ENCODE assay signal across 8 mouse cellular contexts in the genomic region with DNA sequence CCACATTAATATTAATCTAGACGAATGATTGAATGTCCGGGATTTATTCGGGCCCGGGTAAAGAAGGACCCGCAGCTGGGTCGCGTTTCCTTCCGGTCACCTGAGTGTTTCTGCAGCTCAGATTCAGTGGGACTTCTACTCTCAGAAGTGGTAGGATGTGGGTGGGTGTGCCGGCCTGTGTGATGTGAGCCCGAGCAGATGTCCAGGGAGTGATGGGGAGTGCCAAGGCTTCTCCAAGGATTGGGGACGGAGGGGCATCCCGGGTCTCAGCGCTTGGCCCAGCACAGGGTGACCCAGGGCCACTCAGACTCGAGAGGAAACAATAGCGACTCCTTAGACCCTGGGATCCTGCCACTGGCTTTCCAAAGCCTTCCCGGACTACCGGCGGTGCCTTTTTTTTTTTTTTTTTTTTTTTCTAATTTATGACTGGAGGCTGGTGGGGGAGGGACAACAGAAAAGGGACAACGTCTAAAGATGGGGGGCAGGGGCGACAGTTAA. TPM values are rescaled to one million over a fixed set of nuclear protein-coding genes. Genes with fewer than 3 reads are reported as not detected.
DNase-seq lines count a peak whose midpoint lies in the region; ATAC-seq lines count a peak whose summit lies in the region.

A gene (plus strand): TSS at position 497 of the 498 bp plus-strand sequence.

- no peaks in the 10 kb centered on the region for H3K36me3 ChIP-seq in lung, embryonic 15.5 days
- H3K36me3 ChIP-seq in hindbrain, embryonic 14.5 days (replicated peaks; ENCODE audit: control insufficient read depth, insufficient read depth): no peaks in the 10 kb centered on the region
- H3K36me3 ChIP-seq in liver, embryonic 11.5 days (ENCODE audit: control insufficient read depth, insufficient read depth, low read length): no peaks in the 10 kb centered on the region

- H3K4me3 ChIP-seq in lung, embryonic 15.5 days: peak within 1 kb of the TSS; percentile 61
- peak within 1 kb of the TSS; percentile 74 for H3K4me3 ChIP-seq in hindbrain, embryonic 14.5 days (replicated peaks; ENCODE audit: low read length)
- peak within 1 kb of the TSS; percentile 57 for H3K4me3 ChIP-seq in liver, embryonic 11.5 days (ENCODE audit: low read depth, low read length)

- WGBS in lung, embryonic 15.5 days: 2% methylated on average over 20 of the region's 20 CpGs
- under 1% methylated on average over 20 of the region's 20 CpGs for WGBS in hindbrain, embryonic 14.5 days
- WGBS in liver, embryonic 11.5 days: 3% methylated on average over 19 of the region's 20 CpGs

- no peaks in the 10 kb centered on the region for H3K9me3 ChIP-seq in lung, embryonic 15.5 days
- H3K9me3 ChIP-seq in hindbrain, embryonic 14.5 days (ENCODE audit: control insufficient read depth, low read length): no peaks in the 10 kb centered on the region
- H3K9me3 ChIP-seq in liver, embryonic 11.5 days (ENCODE audit: control insufficient read depth, low read length): no peaks in the 10 kb centered on the region

- H3K9ac ChIP-seq in lung, embryonic 15.5 days: peak within 1 kb of the TSS; percentile 40
- peak within 1 kb of the TSS; percentile 82 for H3K9ac ChIP-seq in hindbrain, embryonic 14.5 days
- no peak within 1 kb of the TSS for H3K9ac ChIP-seq in liver, embryonic 11.5 days (ENCODE audit: low read depth, low read length)

- ATAC-seq in lung, embryonic 15.5 days (ENCODE audit: borderline replicate concordance, extremely low read depth, low FRiP score, low TSS enrichment): peak; percentile 34; the same call in 1 of the 2 replicates
- peak; percentile 44 for ATAC-seq in hindbrain, embryonic 14.5 days (ENCODE audit: low FRiP score)
- no peak for ATAC-seq in liver, embryonic 11.5 days (replicated peaks; ENCODE audit: low FRiP score)

- H3K4me1 ChIP-seq in lung, embryonic 15.5 days: peaks cover 21% of the 10 kb centered on the region
- peaks cover 43% of the 10 kb centered on the region for H3K4me1 ChIP-seq in hindbrain, embryonic 14.5 days (replicated peaks; ENCODE audit: control insufficient read depth, insufficient read depth, low read length)
- no peaks in the 10 kb centered on the region; the same call in 1 of the 2 replicates for H3K4me1 ChIP-seq in liver, embryonic 11.5 days (replicated peaks; ENCODE audit: control insufficient read depth, insufficient read depth, low read length)

- peak within 1 kb of the TSS; percentile 100 for H3K4me2 ChIP-seq in lung, embryonic 15.5 days
- H3K4me2 ChIP-seq in hindbrain, embryonic 14.5 days (replicated peaks): peak within 1 kb of the TSS; percentile 73
- peak within 1 kb of the TSS; percentile 86 for H3K4me2 ChIP-seq in liver, embryonic 11.5 days

- no peak within 1 kb of the TSS for H3K27ac ChIP-seq in lung, embryonic 15.5 days
- peak within 1 kb of the TSS; percentile 95 for H3K27ac ChIP-seq in hindbrain, embryonic 14.5 days
- no peak within 1 kb of the TSS for H3K27ac ChIP-seq in liver, embryonic 11.5 days (ENCODE audit: low read depth, low read length)

- no peak for DNase-seq in lung, postnatal 36 days
- peak; percentile 47 for DNase-seq in embryo, embryonic 9.5 days (ENCODE audit: extremely low spot score)
- no peak for DNase-seq in hindbrain, embryonic 14.5 days (ENCODE audit: low spot score)
- DNase-seq in liver, embryonic 11.5 days (ENCODE audit: low spot score): no peak
- DNase-seq in retina, postnatal 1 day: peak; percentile 62
- no peak for DNase-seq in adrenal gland, adult 2 months
- no peak for DNase-seq in ovary, adult 18-20 months (ENCODE audit: low spot score)

- peaks cover 56% of the 10 kb centered on the region for H3K27me3 ChIP-seq in lung, embryonic 15.5 days
- H3K27me3 ChIP-seq in hindbrain, embryonic 14.5 days (ENCODE audit: control insufficient read depth, insufficient read depth, low read length): no peaks in the 10 kb centered on the region
- peaks cover 54% of the 10 kb centered on the region for H3K27me3 ChIP-seq in liver, embryonic 11.5 days (replicated peaks; ENCODE audit: control insufficient read depth, insufficient read depth, low read length)

RNA-seq across cellular contexts. Expression of the gene that starts here (rescaled TPM):
- polyA plus RNA-seq in lung, embryonic 15.5 days (2015; fragmentation: Nextera tagmentation; extraction: Ambion mirVana): 0.33 and 0.51 TPM in 2 replicates
- 23.9 and 26.7 TPM in 2 replicates for polyA plus RNA-seq in hindbrain, embryonic 14.5 days (2014; fragmentation: Nextera tagmentation; extraction: Ambion mirVana)
- polyA plus RNA-seq in liver, embryonic 11.5 days (2014; fragmentation: Nextera tagmentation; extraction: Ambion mirVana): 0.23 and 0.43 TPM in 2 replicates
- total RNA-seq in adrenal gland, adult 2 months (2021): under 1 TPM; 0.14 to 0.55 TPM
- 0.01 TPM in 1 of 2 replicates, not detected in the other for polyA plus RNA-seq in adrenal gland, adult 2 months (2012; rRNA removed)

Comparison
In these comparisons a context has a peak if more than half of its experiments do, and no peak if none do; other contexts are left out.
1. RNA of the gene that starts here (polyA plus RNA-seq): 23.9 to 26.7 TPM in hindbrain, embryonic 14.5 days; 0.33 to 0.51 TPM in lung, embryonic 15.5 days, 0.23 to 0.43 TPM in liver, embryonic 11.5 days and 0.01 TPM in adrenal gland, adult 2 months; every median in the first group is over 10 times any median in the second.
2. Peak in ATAC-seq, H3K4me3 ChIP-seq, H3K9ac ChIP-seq and H3K4me2 ChIP-seq in lung, embryonic 15.5 days; RNA of the gene not detected or under 1 TPM.
3. DNase-seq: peak in embryo, embryonic 9.5 days (single experiment) and retina, postnatal 1 day (single experiment); none in lung, postnatal 36 days (single experiment), hindbrain, embryonic 14.5 days (single experiment), liver, embryonic 11.5 days (single experiment), adrenal gland, adult 2 months (single experiment) and ovary, adult 18-20 months (single experiment).
4. Peak in every context shown above with its lines, with median percentiles within 50 percentile points of each other: H3K4me2 ChIP-seq and H3K4me3 ChIP-seq.